Mouse (Mus musculus): ENCODE data around the gene Tmem136. TPM values are rescaled to one million over a fixed set of nuclear protein-coding genes. Genes with fewer than 3 reads are reported as not detected.

The Tmem136 gene
- polyA plus RNA-seq, 1 experiment from 2014 or later, result 2.1 TPM

DNA sequence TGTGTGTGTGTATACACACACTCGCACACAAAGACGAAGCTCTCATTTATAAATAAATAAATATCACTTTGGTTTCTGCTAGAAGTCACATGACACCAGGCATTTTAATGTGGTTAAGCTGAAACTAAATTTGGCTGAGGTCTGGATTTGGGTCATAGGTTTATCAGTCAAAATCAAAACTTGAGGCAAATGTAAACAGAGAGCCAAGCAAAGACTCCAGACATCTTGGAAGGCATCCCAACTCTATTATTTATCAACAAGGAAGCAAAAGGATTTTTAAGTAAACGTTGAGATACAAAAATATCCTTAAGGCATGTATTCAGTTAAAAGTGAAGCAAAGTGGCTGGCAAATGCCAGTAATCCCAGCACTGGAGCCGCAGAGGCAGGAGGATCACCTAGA lies 1.5 kb downstream of the Tmem136 start:
- TF ChIP-seq CTCF (IDR thresholded peaks at IDR 0.05; ENCODE audit: low read depth) (no peak), EP300 (optimal IDR thresholded peaks at IDR 0.05) (no peak)
- 48% methylated on average over 4 of the region's 4 CpGs for WGBS
- no peak for DNase-seq (ENCODE audit: low spot score)

DNA sequence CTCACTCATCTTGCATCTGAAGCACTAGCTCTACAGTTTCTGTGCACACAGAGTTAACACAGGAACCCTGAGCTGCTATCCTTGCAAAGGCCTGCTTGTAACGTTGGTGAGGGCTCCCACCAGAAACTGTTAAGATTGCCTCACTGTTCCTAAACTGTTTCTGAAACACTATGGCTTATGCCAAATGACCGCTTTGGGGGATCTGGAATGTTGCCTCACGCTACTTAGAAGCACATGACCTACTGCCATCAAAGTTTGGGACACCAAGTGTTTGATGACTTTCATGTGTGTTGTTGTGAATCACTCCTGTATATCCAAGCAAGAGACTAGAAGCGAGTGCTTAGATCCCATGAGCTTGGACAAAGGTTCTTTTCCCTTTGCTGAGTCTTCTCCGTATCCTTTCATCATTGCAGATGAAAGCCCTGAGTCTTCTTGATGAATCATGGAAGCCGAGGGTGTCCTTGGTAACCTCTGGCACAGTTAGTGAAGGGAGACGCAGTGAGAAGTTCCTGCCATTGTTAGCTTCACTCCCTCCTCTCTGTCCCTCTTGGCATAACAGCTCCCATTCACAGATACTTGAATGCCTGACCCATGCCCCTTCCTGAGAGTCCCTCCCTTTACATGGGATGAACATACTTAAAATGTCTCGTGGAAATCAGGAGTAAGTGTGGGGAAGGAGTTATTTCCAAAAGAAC lies 5.9 kb downstream of the Tmem136 start:
- DNase-seq (ENCODE audit: low spot score), result no peak
- TF ChIP-seq EP300 (optimal IDR thresholded peaks at IDR 0.05) (no peak), CTCF (IDR thresholded peaks at IDR 0.05; ENCODE audit: low read depth) (no peak)
- WGBS, result 80% methylated on average over 8 of the region's 8 CpGs

More for the DNA sequence above, 1.5 kb downstream of the Tmem136 start:
- no peak overlapping the region for H3K4me2 ChIP-seq (replicated peaks; ENCODE audit: low read depth)
- H3K4me3 ChIP-seq (ENCODE audit: low read depth, low read length), result no peak overlapping the region
- no peak for ATAC-seq (ENCODE audit: low FRiP score, low TSS enrichment)
- H3K27me3 ChIP-seq (ENCODE audit: control insufficient read depth, insufficient read depth, low read length), result no peaks in the 10 kb centered on the region
- H3K4me1 ChIP-seq (replicated peaks; ENCODE audit: control insufficient read depth, insufficient read depth), result no peaks in the 10 kb centered on the region; the same call in 1 of the 2 replicates
- no peak overlapping the region for H3K9ac ChIP-seq (ENCODE audit: low read length)
- H3K27ac ChIP-seq (replicated peaks), result no peak overlapping the region
- no peaks in the 10 kb centered on the region for H3K9me3 ChIP-seq (ENCODE audit: control insufficient read depth, low read length)
- H3K36me3 ChIP-seq (ENCODE audit: control insufficient read depth, insufficient read depth, low read length), result no peaks in the 10 kb centered on the region

GRCm38 (mm10) chr9:43109125-43109524 lies 7.2 kb downstream of the Tmem136 start:
- WGBS, result 85% methylated on average over 7 of the region's 7 CpGs
- H3K36me3 ChIP-seq (ENCODE audit: control insufficient read depth, insufficient read depth, low read length), result no peaks in the 10 kb centered on the region
- DNase-seq (ENCODE audit: low spot score) (no peak), ATAC-seq (ENCODE audit: low FRiP score, low TSS enrichment) (no peak)
- no peaks in the 10 kb centered on the region for H3K27me3 ChIP-seq (ENCODE audit: control insufficient read depth, insufficient read depth, low read length)
- H3K9me3 ChIP-seq (ENCODE audit: control insufficient read depth, low read length), result no peaks in the 10 kb centered on the region
- no peak overlapping the region for H3K4me2 ChIP-seq (replicated peaks; ENCODE audit: low read depth)
- no peak overlapping the region for H3K4me3 ChIP-seq (ENCODE audit: low read depth, low read length)
- no peak overlapping the region for H3K9ac ChIP-seq (ENCODE audit: low read length)
- TF ChIP-seq CTCF (IDR thresholded peaks at IDR 0.05; ENCODE audit: low read depth), result no peak
- no peak for TF ChIP-seq EP300 (optimal IDR thresholded peaks at IDR 0.05)
- no peak overlapping the region for H3K27ac ChIP-seq (replicated peaks)
- no peaks in the 10 kb centered on the region for H3K4me1 ChIP-seq (replicated peaks; ENCODE audit: control insufficient read depth, insufficient read depth)

More for the DNA sequence above, 5.9 kb downstream of the Tmem136 start:
- Histone ChIP-seq H3K27me3 (ENCODE audit: control insufficient read depth, insufficient read depth, low read length) (no peaks in the 10 kb centered on the region), H3K9me3 (ENCODE audit: control insufficient read depth, low read length) (no peaks in the 10 kb centered on the region), H3K36me3 (ENCODE audit: control insufficient read depth, insufficient read depth, low read length) (no peaks in the 10 kb centered on the region), H3K4me3 (ENCODE audit: low read depth, low read length) (no peak overlapping the region), H3K9ac (ENCODE audit: low read length) (no peak overlapping the region), H3K4me2 (replicated peaks; ENCODE audit: low read depth) (no peak overlapping the region), H3K4me1 (replicated peaks; ENCODE audit: control insufficient read depth, insufficient read depth) (no peaks in the 10 kb centered on the region), H3K27ac (replicated peaks) (no peak overlapping the region)
- ATAC-seq (ENCODE audit: low FRiP score, low TSS enrichment), result no peak

GRCm38 (mm10) chr9:43108721-43109120 lies 7.6 kb downstream of the Tmem136 start:
- DNase-seq (ENCODE audit: low spot score), result no peak
- no peaks in the 10 kb centered on the region for H3K27me3 ChIP-seq (ENCODE audit: control insufficient read depth, insufficient read depth, low read length)
- H3K9me3 ChIP-seq (ENCODE audit: control insufficient read depth, low read length), result no peaks in the 10 kb centered on the region
- H3K9ac ChIP-seq (ENCODE audit: low read length), result no peak overlapping the region
- H3K4me3 ChIP-seq (ENCODE audit: low read depth, low read length), result no peak overlapping the region
- H3K4me1 ChIP-seq (replicated peaks; ENCODE audit: control insufficient read depth, insufficient read depth), result no peaks in the 10 kb centered on the region
- H3K36me3 ChIP-seq (ENCODE audit: control insufficient read depth, insufficient read depth, low read length), result no peaks in the 10 kb centered on the region
- no peak for TF ChIP-seq CTCF (IDR thresholded peaks at IDR 0.05; ENCODE audit: low read depth)
- no peak for TF ChIP-seq EP300 (optimal IDR thresholded peaks at IDR 0.05)
- no peak overlapping the region for H3K27ac ChIP-seq (replicated peaks)
- H3K4me2 ChIP-seq (replicated peaks; ENCODE audit: low read depth), result no peak overlapping the region
- WGBS, result 72% methylated on average over 3 of the region's 3 CpGs
- ATAC-seq (ENCODE audit: low FRiP score, low TSS enrichment), result no peak

DNA sequence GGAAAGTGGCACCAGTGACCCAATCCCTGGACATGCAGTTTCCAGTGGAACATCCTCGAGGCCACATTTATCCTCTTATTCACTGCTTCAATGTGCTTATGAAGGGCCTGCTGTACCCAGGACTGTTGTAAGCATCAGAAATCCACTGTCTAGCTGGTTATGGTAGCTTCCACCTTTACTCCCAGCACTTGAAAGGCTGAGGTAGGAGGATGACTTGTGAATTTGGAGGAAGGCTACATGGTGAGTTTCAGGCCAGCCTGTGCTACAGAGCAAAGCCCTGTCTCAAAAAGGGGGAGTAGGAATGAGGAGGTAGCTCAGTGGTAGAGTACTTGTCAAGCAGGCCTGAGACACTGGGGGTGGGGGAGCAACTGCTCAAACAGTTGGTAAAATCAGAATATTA lies 8.3 kb downstream of the Tmem136 start:
- TF ChIP-seq CTCF (IDR thresholded peaks at IDR 0.05; ENCODE audit: low read depth), result no peak
- no peak for TF ChIP-seq EP300 (optimal IDR thresholded peaks at IDR 0.05)
- no peak overlapping the region for H3K9ac ChIP-seq (ENCODE audit: low read length)
- H3K4me3 ChIP-seq (ENCODE audit: low read depth, low read length), result no peak overlapping the region
- H3K27ac ChIP-seq (replicated peaks), result no peak overlapping the region; the same call in 1 of the 2 replicates
- DNase-seq (ENCODE audit: low spot score) (no peak), ATAC-seq (ENCODE audit: low FRiP score, low TSS enrichment) (no peak)
- 83% methylated on average over 1 of the region's 1 CpGs for WGBS
- no peaks in the 10 kb centered on the region for H3K27me3 ChIP-seq (ENCODE audit: control insufficient read depth, insufficient read depth, low read length)
- H3K9me3 ChIP-seq (ENCODE audit: control insufficient read depth, low read length), result no peaks in the 10 kb centered on the region
- H3K36me3 ChIP-seq (ENCODE audit: control insufficient read depth, insufficient read depth, low read length), result no peaks in the 10 kb centered on the region
- H3K4me1 ChIP-seq (replicated peaks; ENCODE audit: control insufficient read depth, insufficient read depth), result no peaks in the 10 kb centered on the region; the same call in 1 of the 2 replicates
- no peak overlapping the region for H3K4me2 ChIP-seq (replicated peaks; ENCODE audit: low read depth)

GRCm38 (mm10) chr9:43107555-43107954 lies 8.8 kb downstream of the Tmem136 start:
- H3K9me3 ChIP-seq (ENCODE audit: control insufficient read depth, low read length), result no peaks in the 10 kb centered on the region
- TF ChIP-seq EP300 (optimal IDR thresholded peaks at IDR 0.05) (no peak), CTCF (IDR thresholded peaks at IDR 0.05; ENCODE audit: low read depth) (no peak)
- no peaks in the 10 kb centered on the region; the same call in 1 of the 2 replicates for H3K4me1 ChIP-seq (replicated peaks; ENCODE audit: control insufficient read depth, insufficient read depth)
- no peak overlapping the region for H3K9ac ChIP-seq (ENCODE audit: low read length)
- no peaks in the 10 kb centered on the region for H3K36me3 ChIP-seq (ENCODE audit: control insufficient read depth, insufficient read depth, low read length)
- H3K27me3 ChIP-seq (ENCODE audit: control insufficient read depth, insufficient read depth, low read length), result no peaks in the 10 kb centered on the region
- WGBS, result 35% methylated on average over 5 of the region's 5 CpGs
- H3K4me2 ChIP-seq (replicated peaks; ENCODE audit: low read depth), result 0 out of 2 replicates have a peak overlapping the region, but pooled peaks have one; percentile 78
- ATAC-seq (ENCODE audit: low FRiP score, low TSS enrichment) (no peak), DNase-seq (ENCODE audit: low spot score) (no peak)
- H3K27ac ChIP-seq (replicated peaks), result peak overlapping the region; percentile 98; the same call in 1 of the 2 replicates
- no peak overlapping the region for H3K4me3 ChIP-seq (ENCODE audit: low read depth, low read length)

Data from stomach, postnatal 0 days (tissue).